Mouse (Mus musculus): ENCODE measurements around the gene Tmem206.

The Tmem206 gene

DNA sequence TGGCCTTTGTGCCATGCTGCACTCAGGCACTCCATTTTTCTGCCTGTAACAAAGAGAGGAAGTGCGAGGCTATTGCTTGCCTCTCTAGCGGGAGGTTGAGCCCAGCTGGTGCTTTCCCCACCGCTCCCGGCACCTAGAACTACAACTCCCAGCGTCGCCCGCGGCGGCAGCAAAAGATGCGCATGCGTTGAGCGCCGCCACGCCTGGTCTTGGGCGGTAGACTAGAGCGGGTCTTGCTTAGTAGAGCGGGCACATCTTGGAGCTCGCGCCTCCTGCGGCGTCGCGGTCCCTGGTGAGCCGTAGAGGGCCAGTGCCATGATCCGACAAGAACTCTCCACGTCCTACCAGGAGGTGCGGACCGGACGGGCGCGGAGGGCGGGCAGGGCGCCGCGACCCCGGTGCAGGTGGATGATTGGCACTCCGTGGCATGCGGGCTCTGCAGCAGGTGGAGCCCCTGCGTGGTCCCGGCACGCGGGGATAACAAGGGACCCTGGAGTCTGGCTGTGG is at the start of gene Tmem206:
TSS of gene Tmem206 (plus strand) at position 187 of the 507 bp plus-strand sequence.
- peak; percentile 97 for DNase-seq

- DNase-seq, result no peak
Observed at GRCm38 (mm10) chr1:191276181-191276580, 49.5 kb upstream of the Tmem206 start.

- DNase-seq, result peak; percentile 61
Observed at GRCm38 (mm10) chr1:191277549-191278059, 48.1 kb upstream of the Tmem206 start.

DNA sequence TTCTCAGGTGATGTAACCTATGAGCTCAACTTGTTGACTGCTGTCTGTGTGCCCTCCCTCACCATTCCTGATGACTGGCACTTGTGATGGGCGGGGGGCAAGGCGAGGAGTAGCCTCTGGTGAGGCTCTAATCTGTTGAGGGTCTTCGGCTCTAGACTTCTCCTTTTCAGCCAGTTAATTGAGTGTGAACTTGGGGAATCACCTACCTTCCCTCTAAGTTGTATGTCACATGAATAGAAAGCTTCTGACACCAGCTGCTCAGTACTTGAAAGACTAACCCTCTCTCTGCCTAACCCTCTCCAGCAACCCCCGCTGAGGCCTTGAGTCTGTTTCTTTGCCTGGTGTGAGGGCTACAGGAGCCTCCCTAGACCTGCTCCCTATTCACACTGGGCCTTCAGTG is 47.4 kb upstream of the Tmem206 start:
- no peak for DNase-seq

GRCm38 (mm10) chr1:191281171-191281570 is 44.5 kb upstream of the Tmem206 start:
- no peak for DNase-seq

DNA sequence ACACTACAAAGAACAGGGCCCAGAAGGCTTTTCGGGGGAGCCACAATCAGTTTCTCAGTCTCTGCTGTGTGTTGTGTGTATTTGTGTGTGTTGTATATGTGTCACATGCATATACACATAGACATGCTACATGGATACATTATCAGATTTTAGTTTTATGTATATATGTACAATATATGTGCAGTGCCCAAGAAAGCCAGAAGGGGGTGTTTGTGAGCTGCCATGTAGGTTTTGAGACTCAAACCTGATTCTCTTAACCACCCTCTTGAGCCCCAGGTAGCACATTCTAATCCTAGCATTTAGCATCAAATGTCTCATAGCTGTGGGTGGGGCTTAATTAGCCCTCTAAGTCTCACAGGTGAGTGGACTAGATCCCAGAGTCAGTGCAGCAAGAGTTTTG is 43.4 kb upstream of the Tmem206 start:
- no peak for DNase-seq

- DNase-seq, result peak; percentile 21
Observed at GRCm38 (mm10) chr1:191283110-191284040, 42.3 kb upstream of the Tmem206 start.

GRCm38 (mm10) chr1:191284502-191284901 is 41.2 kb upstream of the Tmem206 start:
- no peak for DNase-seq

GRCm38 (mm10) chr1:191288762-191289161 is 37.0 kb upstream of the Tmem206 start:
- peak; percentile 52 for DNase-seq

- DNase-seq, result peak; percentile 55
Observed at GRCm38 (mm10) chr1:191292348-191292747, 33.4 kb upstream of the Tmem206 start.

- no peak for DNase-seq
Observed at GRCm38 (mm10) chr1:191293051-191293450, 32.7 kb upstream of the Tmem206 start.

- DNase-seq, result no peak
Observed at GRCm38 (mm10) chr1:191293996-191294795, 31.5 kb upstream of the Tmem206 start.

DNA sequence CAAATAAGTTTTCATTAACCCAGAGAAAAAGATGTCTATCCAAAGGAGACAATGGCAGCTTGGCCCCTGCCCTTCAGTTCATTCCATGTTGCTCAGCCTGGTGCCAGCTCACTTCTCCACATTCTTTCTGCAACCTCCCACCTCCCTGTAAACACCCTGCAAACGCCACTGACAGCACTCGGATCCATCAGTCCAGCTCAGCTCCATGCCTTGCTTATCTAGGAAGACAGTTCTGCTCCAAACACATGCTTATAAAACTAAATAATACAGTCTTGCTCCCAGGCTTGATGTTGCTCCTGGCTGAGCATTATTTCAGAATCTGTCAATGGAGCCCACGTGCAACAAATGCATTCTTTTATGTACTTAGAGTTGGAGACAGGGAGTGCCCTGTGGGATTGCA is 29.9 kb upstream of the Tmem206 start:
- DNase-seq, result no peak

GRCm38 (mm10) chr1:191296445-191296844 is 29.3 kb upstream of the Tmem206 start:
- peak; percentile 59 for DNase-seq

DNA sequence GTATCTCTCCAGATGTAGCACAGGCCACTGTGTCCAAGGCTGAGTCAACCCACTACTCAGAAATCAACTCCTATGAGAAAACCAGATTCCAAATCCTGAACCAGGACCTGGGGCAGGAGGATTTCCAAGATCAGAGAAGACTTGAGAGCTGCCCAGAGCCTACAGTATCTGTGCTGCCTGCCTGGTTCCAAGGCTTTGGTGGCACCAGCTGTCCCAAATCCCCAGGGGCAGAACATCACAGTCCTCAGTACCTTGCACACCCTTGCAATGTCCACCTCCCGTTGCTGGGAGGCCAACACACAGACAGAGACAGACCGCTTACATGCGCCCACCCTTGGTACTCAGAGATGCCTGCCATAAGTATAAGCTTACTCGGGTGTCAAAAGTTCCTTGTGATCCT is 27.4 kb upstream of the Tmem206 start:
- no peak for DNase-seq

DNA sequence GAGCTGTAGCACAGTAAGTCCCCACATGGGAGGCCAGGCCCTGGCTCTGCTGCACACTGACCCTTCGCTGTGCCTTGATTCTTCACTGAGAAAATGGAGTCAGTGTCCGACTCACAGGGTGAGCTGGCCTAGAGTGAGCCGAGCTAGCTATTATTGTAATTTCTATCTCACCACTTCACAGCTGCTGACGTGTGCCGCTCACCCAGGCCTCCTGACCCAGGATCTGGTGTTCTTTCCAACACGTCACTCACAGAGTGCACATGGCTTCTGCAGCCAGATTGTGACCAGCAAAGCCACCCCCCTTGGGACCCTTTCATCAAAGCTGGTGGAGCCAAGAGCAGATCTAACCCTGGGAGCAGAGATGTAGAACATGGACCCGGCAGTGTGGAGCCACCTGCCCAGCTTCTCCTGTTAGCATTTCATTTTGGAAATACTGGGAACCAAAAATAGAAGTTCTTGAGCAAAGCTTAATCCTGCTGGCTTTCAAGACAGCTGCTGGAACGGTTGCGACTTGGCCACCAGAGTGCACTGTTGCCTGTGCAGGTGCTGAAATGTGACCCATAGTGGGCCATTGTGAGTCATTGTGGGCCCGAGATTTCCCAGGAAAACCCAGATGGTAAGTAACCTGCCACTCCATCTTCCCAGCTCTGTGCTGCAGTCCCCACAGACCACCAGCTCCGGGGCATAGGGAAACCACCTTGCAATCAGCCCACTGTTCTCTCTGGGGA is 26.3 kb upstream of the Tmem206 start:
- peak; percentile 55 for DNase-seq

- no peak for DNase-seq
Observed at GRCm38 (mm10) chr1:191301903-191302302, 23.8 kb upstream of the Tmem206 start.

DNA sequence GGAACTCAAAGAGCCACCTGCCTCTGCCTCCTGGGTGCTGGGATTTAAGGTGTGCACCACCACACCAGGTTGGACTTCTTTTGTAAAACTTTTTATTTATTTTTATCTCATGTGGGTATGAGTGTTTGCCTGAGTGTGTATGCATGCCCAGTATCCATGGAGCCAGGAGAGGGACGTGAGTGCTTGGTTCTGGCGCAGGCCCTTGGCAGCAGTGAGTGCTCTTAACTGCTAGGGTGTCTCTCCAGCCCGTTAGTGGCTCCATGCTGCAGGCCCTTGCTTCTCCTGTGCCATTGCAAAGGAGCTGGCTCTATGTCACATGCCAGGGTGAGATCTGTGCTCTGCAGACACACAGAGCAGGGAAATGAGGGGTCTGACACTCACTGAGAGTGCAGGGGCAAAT is 22.0 kb upstream of the Tmem206 start:
- DNase-seq, result no peak

GRCm38 (mm10) chr1:191304216-191304615 is 21.5 kb upstream of the Tmem206 start:
- DNase-seq, result no peak

DNA sequence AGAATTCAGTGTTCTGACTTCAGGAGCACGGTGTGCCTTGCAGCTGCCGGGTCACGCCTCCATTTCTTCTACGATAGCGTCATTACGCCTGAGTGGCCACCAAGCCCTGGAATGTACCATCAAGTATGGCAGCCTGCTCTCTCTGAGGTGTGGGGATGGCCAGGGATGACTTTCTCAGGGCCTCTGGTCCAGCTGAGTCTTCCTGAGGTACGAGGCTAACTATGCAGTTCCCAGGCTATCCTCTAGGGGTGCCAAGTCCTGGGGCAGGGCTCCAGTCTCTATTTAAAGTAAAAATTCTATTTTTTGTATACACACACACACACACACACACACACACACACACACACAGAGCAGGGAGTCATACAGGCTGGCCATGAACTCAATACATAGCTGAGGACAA is 20.1 kb upstream of the Tmem206 start:
- no peak for DNase-seq

DNA sequence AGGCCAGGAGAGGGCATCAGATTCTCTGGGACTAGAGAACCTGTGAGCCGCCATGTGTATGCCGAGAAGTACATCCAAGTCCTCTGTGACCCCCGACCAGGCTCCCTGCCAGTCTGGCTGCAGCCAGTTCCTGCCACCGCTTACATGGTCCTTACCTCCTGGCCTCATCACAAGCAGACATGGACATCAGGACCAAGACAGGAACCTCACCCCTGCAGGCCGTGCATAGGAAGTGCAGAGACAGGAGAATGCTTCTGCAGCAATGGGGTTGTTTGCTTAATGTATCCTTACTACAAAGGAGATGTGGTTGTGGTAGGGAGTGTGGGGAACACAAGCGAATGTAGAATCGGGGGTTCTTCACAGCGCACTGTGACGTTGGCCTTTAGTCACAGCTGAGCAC is 19.4 kb upstream of the Tmem206 start:
- no peak for DNase-seq

DNA sequence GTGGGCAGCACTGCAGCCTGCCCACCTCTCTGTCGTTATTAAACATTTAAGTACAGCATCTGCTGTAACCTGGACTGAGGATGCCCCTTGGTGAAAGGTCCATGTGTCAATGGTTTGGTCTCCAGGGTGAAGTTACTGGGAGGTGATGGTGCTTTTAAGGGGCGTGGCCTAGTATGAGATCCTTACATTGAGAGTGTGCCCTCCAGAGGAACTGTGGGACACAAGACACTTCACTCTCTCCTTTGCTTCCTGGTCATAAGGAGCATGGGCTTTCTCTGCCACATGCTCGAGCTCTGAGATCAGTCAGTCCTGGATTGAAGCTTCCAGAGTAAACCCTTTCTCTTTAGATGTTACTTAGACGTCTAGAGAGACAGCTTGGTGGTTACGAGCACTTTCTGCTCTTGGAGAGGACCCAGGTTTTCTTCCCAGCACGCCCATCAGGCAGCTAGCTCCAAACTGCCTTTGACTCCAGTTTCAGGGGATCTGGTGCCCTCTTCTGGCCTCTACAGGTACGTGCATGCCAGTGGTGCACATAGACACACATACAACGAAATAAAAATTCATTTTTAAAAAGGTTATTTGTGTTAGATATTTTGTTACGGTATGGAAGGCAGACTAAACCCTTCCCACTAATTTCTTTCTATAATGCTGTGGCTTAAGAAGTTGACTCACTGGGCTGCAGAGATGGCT is 17.8 kb upstream of the Tmem206 start:
- no peak for DNase-seq
